Mouse (Mus musculus) megakaryocyte-erythroid progenitor cell, adult 5-6 weeks (primary cell): ENCODE measurements around the gene Gm4924. TPM values are rescaled to one million over a fixed set of nuclear protein-coding genes. Genes with fewer than 3 reads are reported as not detected.

ENCODE experiments used
- ATAC-seq: replicated peaks from 2 replicates; pipeline ENCODE4 v1.8.0; 2016; ENCODE audit warnings: mild to moderate bottlenecking, inconsistent platforms; ENCODE audit not compliant: severe bottlenecking, poor library complexity, low FRiP score, low TSS enrichment
- total RNA-seq, 2 experiments: library from RNA; stranded (forward) in 1 of 2; stranded (reverse) in 1 of 2; fragments of 200-1000, 215-1000 nt in 1 of 2; fragments of >200 nt in 1 of 2; fragmentation: Nextera tagmentation in 1 of 2; gene quantifications; 2 replicates each; pipeline ENCODE4 v1.2.3; 2014 to 2017

The Gm4924 gene
- total RNA-seq (2014; fragmentation: Nextera tagmentation) (4.5 and 12.8 TPM in 2 replicates), total RNA-seq (2017) (2.3 and 4.6 TPM in 2 replicates)

DNA sequence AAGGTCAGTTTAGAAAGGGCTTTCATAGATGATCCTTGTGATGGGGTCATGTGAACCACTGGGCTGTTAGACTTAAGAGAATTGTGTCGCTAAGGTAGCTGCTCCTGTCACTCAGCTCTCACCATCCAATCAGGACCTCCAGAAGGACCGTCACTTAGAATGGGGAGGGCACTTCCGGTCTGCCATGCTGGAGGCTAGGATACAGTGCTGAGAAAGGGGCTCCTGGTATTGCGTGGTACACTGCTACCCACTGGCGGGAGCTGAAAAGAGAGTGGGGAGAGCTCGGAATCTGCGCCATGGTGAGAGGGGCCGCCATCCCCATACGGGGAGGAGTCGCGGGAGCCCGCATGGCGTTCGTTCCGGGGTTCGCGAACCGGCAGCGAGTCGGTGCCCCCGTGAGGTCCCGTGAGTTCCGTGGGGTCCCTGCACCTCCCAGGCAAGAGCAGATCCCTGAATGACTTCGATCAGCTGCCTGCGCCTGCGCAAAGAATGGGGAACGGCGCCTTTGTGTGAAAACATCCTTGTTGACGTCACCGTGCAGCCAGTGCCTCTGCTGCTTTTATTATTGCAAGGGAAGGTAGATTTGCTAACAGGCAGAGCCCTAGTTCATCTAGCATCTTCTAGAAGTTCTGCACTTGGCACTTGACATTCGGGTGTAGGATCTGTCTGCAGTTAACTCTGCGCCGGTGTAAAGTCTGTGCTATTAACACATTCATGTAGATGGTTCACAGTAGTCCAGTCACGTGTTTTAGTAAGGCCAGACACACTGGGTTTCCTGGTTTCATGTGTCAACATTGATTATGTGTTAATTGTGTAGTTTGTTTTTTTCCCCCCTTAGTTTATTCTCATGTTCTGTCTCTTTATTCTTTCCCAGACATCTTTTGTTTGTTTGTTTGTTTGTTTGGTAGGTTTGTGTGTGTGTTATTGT is at the start of gene Gm4924:
Gene Gm4924, plus strand, starts transcription at position 173 of the 928 bp plus-strand sequence.
- peak; percentile 100 for ATAC-seq

DNA sequence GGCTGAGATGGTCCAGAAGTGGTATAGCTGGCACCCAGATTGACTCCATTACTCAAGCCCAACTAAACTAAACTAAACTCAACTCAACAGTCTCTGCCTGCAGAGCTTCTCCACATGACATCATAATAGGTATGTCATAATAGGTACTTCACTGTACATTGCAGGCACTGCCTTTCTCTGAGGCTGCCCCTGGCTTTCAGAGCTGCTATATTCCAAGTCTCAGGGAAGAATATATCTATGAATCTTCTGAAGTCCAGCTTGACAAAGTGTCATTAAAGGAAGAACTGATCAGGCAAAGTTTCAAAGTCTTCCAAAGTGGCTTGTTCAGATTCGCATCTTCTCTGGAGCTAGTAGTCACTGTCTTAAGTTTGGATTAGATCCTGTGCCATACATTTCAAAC is 37.6 kb upstream of the Gm4924 start, which contains the start of gene 4932415D10Rik:
Gene 4932415D10Rik, minus strand, starts transcription at position 101 of the 400 bp plus-strand sequence.
- ATAC-seq, result no peak

DNA sequence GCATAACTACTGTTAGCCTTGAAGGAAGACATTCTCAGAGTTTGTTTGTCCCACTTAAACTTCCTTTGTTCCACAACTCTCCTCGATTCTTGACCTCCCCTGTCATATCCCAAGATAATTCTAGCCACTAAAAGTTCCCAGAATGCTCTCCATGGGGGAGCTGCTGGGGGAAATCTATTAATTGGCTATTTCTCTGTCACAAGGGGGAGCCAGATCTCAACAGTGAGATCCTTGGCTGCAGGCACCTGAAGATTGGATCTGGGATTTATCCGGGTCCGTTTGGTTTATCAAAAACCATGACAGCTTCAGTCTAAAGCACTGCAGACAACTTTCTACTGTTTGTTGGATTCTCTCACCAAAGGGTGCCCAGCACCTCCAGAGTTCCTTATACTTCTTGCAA is 33.9 kb upstream of the Gm4924 start:
- ATAC-seq, result no peak

DNA sequence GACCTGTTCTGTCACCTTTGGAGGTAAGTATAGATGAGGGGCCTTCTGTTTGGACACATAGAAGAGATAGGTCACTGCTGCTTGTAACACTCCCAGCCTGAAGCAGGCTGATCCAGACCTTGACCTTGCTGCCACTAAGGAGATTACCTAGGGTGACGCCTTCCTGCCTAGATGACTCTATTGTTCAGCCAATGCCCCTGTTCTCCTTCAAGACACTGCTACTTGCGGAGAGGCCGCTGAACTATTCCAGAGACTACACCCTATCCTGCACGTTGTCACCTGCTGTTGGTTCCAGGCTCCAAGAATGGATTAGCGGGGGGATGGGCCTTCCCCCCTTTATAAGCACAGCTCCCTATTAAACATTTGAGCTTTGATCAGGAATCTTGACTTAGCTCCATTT is 24.2 kb upstream of the Gm4924 start:
- no peak for ATAC-seq

- no peak for ATAC-seq
Measured at GRCm38 (mm10) chr10:82355401-82355800, 1.3 kb downstream of the Gm4924 start.

GRCm38 (mm10) chr10:82361911-82362310 is 7.9 kb downstream of the Gm4924 start:
- no peak for ATAC-seq

DNA sequence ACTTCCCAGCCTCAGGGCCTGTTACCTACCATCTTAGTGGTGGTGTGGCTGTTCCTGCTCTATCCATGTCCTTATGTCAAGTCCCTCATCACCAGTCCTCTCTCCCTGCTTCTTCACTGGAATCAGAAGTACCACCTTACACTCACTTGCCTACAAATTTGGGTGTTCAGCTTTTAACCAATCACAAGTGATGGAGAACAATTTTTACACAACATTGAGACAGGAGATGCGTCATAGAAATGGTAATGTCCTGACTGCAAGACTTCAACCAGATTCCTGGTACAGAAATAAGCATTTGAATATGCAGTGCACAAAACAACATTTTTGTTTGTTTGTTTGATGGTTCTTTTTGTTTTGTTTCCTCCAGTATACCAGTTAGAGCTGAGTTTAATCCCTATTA is 28.9 kb downstream of the Gm4924 start:
- ATAC-seq, result no peak

DNA sequence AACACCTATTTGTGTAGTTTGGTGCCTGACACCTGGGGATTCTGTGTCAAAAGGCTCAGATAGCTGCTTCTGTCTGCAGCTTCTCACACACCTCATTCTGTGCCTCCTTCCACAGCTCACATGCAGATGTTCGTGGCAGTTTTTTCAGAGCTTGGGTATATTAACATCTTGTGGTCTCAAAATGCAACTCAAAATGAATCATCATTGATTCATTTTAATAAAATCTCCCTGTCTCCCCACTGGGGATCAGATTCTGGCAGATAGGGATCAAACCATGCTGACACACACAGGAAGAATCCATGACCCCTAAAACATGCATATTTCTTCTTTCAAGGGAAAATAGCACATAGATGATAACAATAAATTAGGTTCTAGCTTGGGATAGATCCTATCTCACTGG is 55.5 kb downstream of the Gm4924 start:
- no peak for ATAC-seq

- no peak for ATAC-seq
Measured at GRCm38 (mm10) chr10:82423631-82424030, 69.6 kb downstream of the Gm4924 start.

Other genes starting within 250 kb of the Gm4924 start
- 2.7 and 5.1 TPM in 2 replicates for gene AU041133, start 226.2 kb upstream of the Gm4924 start, total RNA-seq (2014; fragmentation: Nextera tagmentation)
- gene AU041133, start 226.2 kb upstream of the Gm4924 start, total RNA-seq (2017), result 0.70 and 6.7 TPM in 2 replicates
- gene Zfp938, start 113.0 kb upstream of the Gm4924 start, total RNA-seq (2014; fragmentation: Nextera tagmentation), result 0.89 and 4.1 TPM in 2 replicates
- gene Zfp938, start 113.0 kb upstream of the Gm4924 start, total RNA-seq (2017), result 4.0 and 4.2 TPM in 2 replicates
- gene 4932415D10Rik, start 37.7 kb upstream of the Gm4924 start, total RNA-seq (2014; fragmentation: Nextera tagmentation), result not detected in 2 replicates
- not detected in 2 replicates for gene 4932415D10Rik, start 37.7 kb upstream of the Gm4924 start, total RNA-seq (2017)
- not detected in 2 replicates for gene Gm1553, start 138.4 kb downstream of the Gm4924 start, total RNA-seq (2014; fragmentation: Nextera tagmentation)
- gene Gm1553, start 138.4 kb downstream of the Gm4924 start, total RNA-seq (2017), result not detected in 2 replicates